Mouse (Mus musculus) MEL (cell line): ENCODE data around the gene Gab3. TPM values are rescaled to one million over a fixed set of nuclear protein-coding genes. Genes with fewer than 3 reads are reported as not detected.
A peak's percentile ranks its signal among the peaks of the same experiment; 100 is the strongest.

ENCODE experiments used
- DNase-seq: peaks from one replicate; pipeline ENCODE4 v3.0.0; 2011; ENCODE audit warnings: low read depth, low spot score
- H3K27ac ChIP-seq: 2 replicates; pipeline ENCODE4 v1.5.1; 2012; ENCODE audit warnings: low read depth, mild to moderate bottlenecking, control low read depth, low read length, moderate library complexity; ENCODE audit not compliant: control insufficient read depth
- H3K27me3 ChIP-seq, 2 experiments: fragments of 150-350 bp in 1 of 2; sonication (generic) in 1 of 2; 2 replicates each; pipeline ENCODE4 v1.6.1; 2012; ENCODE audit warnings: low read length in 2 of 2, mild to moderate bottlenecking in 2 of 2, improper control_type of control experiment in 1 of 2, moderate library complexity in 1 of 2; ENCODE audit not compliant: insufficient read depth in 2 of 2, control insufficient read depth in 1 of 2
- H3K36me3 ChIP-seq, 2 experiments: 2 replicates each; pipeline ENCODE4 v1.6.1; 2012 to 2014; ENCODE audit warnings: low read length in 2 of 2, improper control_type of control experiment in 1 of 2, inconsistent platforms in 1 of 2, mild to moderate bottlenecking in 1 of 2; ENCODE audit not compliant: insufficient read depth in 2 of 2, control insufficient read depth in 1 of 2
- H3K4me1 ChIP-seq, 2 experiments: fragments of 150-350 bp in 1 of 2; sonication (generic) in 1 of 2; 2 replicates each; pipeline ENCODE4 v1.6.1; 2012; ENCODE audit warnings: low read length in 2 of 2, improper control_type of control experiment in 1 of 2, mild to moderate bottlenecking in 1 of 2; ENCODE audit not compliant: insufficient read depth in 2 of 2, control insufficient read depth in 1 of 2
- H3K4me3 ChIP-seq, 2 experiments: fragments of 150-350 bp in 1 of 2; sonication (generic) in 1 of 2; 2 replicates each; pipeline ENCODE4 v1.5.1; 2012; ENCODE audit warnings: low read depth in 2 of 2, low read length in 2 of 2, mild to moderate bottlenecking in 2 of 2, moderate library complexity in 2 of 2, control low read depth in 1 of 2, improper control_type of control experiment in 1 of 2; ENCODE audit not compliant: control insufficient read depth in 1 of 2, insufficient read depth in 1 of 2
- H3K79me2 ChIP-seq: 2 replicates; pipeline ENCODE4 v1.6.1; 2012; ENCODE audit warnings: mild to moderate bottlenecking, low read length, moderate library complexity; ENCODE audit not compliant: control insufficient read depth, poor library complexity, insufficient read depth
- H3K9ac ChIP-seq: 2 replicates; pipeline ENCODE4 v1.6.1; 2012; ENCODE audit warnings: low read depth, mild to moderate bottlenecking, control low read depth, low read length, moderate library complexity; ENCODE audit not compliant: control insufficient read depth, poor library complexity, severe bottlenecking
- H3K9me3 ChIP-seq: fragments of 150-350 bp; sonication (generic); replicated peaks from 2 replicates; pipeline ENCODE4 v1.6.1; 2012; ENCODE audit warnings: mild to moderate bottlenecking, low read length, improper control_type of control experiment, moderate library complexity; ENCODE audit not compliant: insufficient read depth
- BHLHE40 ChIP-seq: IDR thresholded peaks from 2 replicates; pipeline ENCODE4 v1.6.1; 2012; ENCODE audit warnings: low read depth, mild to moderate bottlenecking, inconsistent platforms, low read length, improper control_type of control experiment, borderline replicate concordance
- CHD2 ChIP-seq: IDR thresholded peaks from 2 replicates; pipeline ENCODE4 v1.6.1; 2011; ENCODE audit warnings: low read length, improper control_type of control experiment
- E2F4 ChIP-seq: IDR thresholded peaks from 2 replicates; pipeline ENCODE4 v1.6.1; 2011; ENCODE audit warnings: low read depth, low read length, improper control_type of control experiment, borderline replicate concordance
- ELF1 ChIP-seq: IDR thresholded peaks from 2 replicates; pipeline ENCODE4 v1.6.1; 2014; ENCODE audit warnings: low read depth, mild to moderate bottlenecking, inconsistent platforms, low read length, improper control_type of control experiment, moderate library complexity
- EP300 ChIP-seq, 2 experiments: IDR thresholded peaks; 2 replicates each; pipeline ENCODE4 v1.6.1; 2011; ENCODE audit warnings: improper control_type of control experiment in 2 of 2, low read length in 2 of 2, low read depth in 1 of 2, mild to moderate bottlenecking in 1 of 2
- ETS1 ChIP-seq: IDR thresholded peaks from 2 replicates; pipeline ENCODE4 v1.6.1; 2012; ENCODE audit warnings: low read depth, mild to moderate bottlenecking, inconsistent platforms, low read length, improper control_type of control experiment, moderate library complexity
- GATA1 ChIP-seq: IDR thresholded peaks from 2 replicates; pipeline ENCODE4 v1.6.1; 2011; ENCODE audit warnings: low read depth, low read length, improper control_type of control experiment
- JUND ChIP-seq: IDR thresholded peaks from 2 replicates; pipeline ENCODE4 v1.6.1; 2011; ENCODE audit warnings: low read depth, mild to moderate bottlenecking, improper control_type of control experiment, low read length
- KAT2A ChIP-seq: conservative IDR thresholded peaks from 2 replicates; pipeline ENCODE4 v1.6.1; 2012; ENCODE audit warnings: low read depth, low read length, improper control_type of control experiment, inconsistent platforms
- MEF2A ChIP-seq: IDR thresholded peaks from 2 replicates; pipeline ENCODE4 v1.6.1; 2014; ENCODE audit warnings: low read depth, mild to moderate bottlenecking, inconsistent platforms, low read length, improper control_type of control experiment; ENCODE audit not compliant: poor library complexity, insufficient replicate concordance, severe bottlenecking; ENCODE audit errors: extremely low read depth
- MXI1 ChIP-seq: IDR thresholded peaks from 2 replicates; pipeline ENCODE4 v1.6.1; 2011; ENCODE audit warnings: mild to moderate bottlenecking, low read depth, low read length, improper control_type of control experiment
- MYB ChIP-seq: IDR thresholded peaks from 2 replicates; pipeline ENCODE4 v1.6.1; 2011; ENCODE audit warnings: mild to moderate bottlenecking, low read depth, low read length, improper control_type of control experiment
- MYC ChIP-seq: IDR thresholded peaks from 2 replicates; pipeline ENCODE4 v1.6.1; 2011; ENCODE audit warnings: low read depth, mild to moderate bottlenecking, low read length, improper control_type of control experiment, moderate library complexity
- NELFE ChIP-seq: IDR thresholded peaks from 2 replicates; pipeline ENCODE4 v1.6.1; 2011; ENCODE audit warnings: low read depth, low read length, improper control_type of control experiment
- RCOR1 ChIP-seq: IDR thresholded peaks from 2 replicates; pipeline ENCODE4 v1.6.1; 2012; ENCODE audit warnings: low read depth, mild to moderate bottlenecking, inconsistent platforms, low read length, improper control_type of control experiment
- SIN3A ChIP-seq: IDR thresholded peaks from 2 replicates; pipeline ENCODE4 v1.6.1; 2012; ENCODE audit warnings: low read length, improper control_type of control experiment, inconsistent platforms
- TCF12 ChIP-seq: IDR thresholded peaks from 2 replicates; pipeline ENCODE4 v1.6.1; 2014; ENCODE audit warnings: low read depth, mild to moderate bottlenecking, inconsistent platforms, low read length, improper control_type of control experiment, moderate library complexity
- ZNF384 ChIP-seq: IDR thresholded peaks from 2 replicates; pipeline ENCODE4 v1.6.1; 2012; ENCODE audit warnings: low read depth, mild to moderate bottlenecking, inconsistent platforms, low read length, improper control_type of control experiment
- polyA plus RNA-seq, 2 experiments: library from polyadenylated mRNA; stranded (reverse) in 1 of 2; unstranded in 1 of 2; fragments of >175 nt in 1 of 2; fragments of >200 nt in 1 of 2; gene quantifications; 2 replicates each; pipeline versions ENCODE4 v1.2.1 to v1.2.4; 2012; ENCODE audit warnings: low replicate concordance in 2 of 2, low read depth in 1 of 2; ENCODE audit not compliant: insufficient read length in 2 of 2, insufficient read depth in 1 of 2, missing spikeins in 1 of 2
- total RNA-seq: library from RNA; depleted of rRNA; stranded (reverse); fragments of 300-350 nt; gene quantifications from 2 replicates; pipeline ENCODE4 v1.2.3, GENCODE M21; 2012

Gene Gab3
- total and polyA plus RNA-seq, 3 experiments, result 0.23 to 0.70 TPM; not detected in 1

DNA sequence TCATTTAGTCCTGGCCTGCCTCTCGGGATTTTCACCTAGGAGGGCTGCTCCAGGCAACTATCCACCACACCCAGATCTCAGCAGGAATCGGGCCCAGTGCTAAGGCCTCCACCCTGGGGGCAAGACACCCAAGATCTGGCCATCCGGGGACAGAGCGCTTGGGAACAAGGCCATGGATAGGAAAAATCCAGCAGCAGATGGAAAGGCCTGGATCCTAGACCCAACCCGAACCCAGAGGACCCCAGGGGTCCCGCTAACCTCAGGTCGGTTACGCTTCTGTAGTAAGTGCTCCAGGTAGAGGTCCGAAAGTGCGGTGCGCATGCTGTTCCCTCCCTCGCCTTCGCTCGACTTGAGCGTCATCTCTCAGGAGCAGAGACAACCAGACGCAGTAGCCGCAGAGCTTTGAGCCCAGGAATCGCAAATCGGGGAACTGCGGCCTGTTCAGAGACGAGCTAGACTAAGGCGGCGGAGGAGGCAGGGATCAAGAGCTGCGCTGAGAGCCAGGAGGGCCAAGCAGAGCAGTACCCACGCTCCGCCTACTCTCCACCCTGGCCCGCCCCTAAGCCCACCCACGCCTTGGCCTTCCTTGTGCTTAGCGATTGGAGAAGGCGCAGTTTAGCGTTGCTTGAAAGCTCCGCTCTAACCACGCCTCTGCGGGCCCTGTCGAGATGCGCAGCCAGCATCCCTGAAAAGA is 45.4 kb upstream of the Gab3 start, which contains the start of gene Mpp1 (continued):
- TF ChIP-seq ETS1 (no peak), ELF1 (no peak)

DNA sequence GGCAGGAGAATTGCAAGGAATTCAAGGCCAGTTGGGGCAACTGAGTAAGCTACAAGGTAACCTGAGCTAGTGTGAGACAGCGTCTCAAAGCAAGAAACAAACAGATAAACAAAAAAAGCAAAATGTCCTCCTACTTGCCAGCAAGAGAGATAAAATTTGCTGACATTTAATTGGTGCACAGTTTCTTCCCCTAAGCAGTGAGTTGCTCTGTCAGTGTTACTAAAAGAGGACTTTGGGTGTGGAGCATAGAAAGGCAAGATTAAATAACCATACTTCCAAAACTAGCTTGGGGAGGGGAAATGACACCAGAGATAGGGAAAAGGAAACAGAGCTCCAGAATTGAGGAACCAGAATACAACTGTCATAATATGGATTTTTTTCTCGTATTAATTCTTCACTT is 44.2 kb upstream of the Gab3 start:
- peak; percentile 76 for DNase-seq
- peak overlapping the region in 1 of 2 experiments; percentile 91; a peak in 2 of 4 replicates for H3K4me3 ChIP-seq
- H3K27ac ChIP-seq, result peak overlapping the region; percentile 71
- no peak for TF ChIP-seq TCF12
- no peak for TF ChIP-seq CHD2
- TF ChIP-seq MXI1, result peak; percentile 37; the same call in 1 of the 2 replicates
- TF ChIP-seq ETS1, result peak; percentile 56; the same call in 1 of the 2 replicates
- no peak for TF ChIP-seq E2F4
- 0 out of 2 replicates have a peak, but pooled peaks have one; percentile 28 for TF ChIP-seq RCOR1
- peak; percentile 68 for TF ChIP-seq GATA1
- TF ChIP-seq SIN3A, result peak; percentile 63
- TF ChIP-seq EP300 (IDR thresholded peaks at IDR 0.05; ENCODE audit: low read depth in 1 of 2, low read length in 2 of 2), result peak; percentile 44 to 47; a peak in 2 of 4 replicates
- peak; percentile 33; the same call in 1 of the 2 replicates for TF ChIP-seq MYB
- no peaks in the 10 kb centered on the region for H3K9me3 ChIP-seq
- peaks cover 2% of the 10 kb centered on the region; the same call in 1 of the 2 replicates for H3K79me2 ChIP-seq
- H3K27me3 ChIP-seq, result no peaks in the 10 kb centered on the region
- peaks cover 0 to 11% of the 10 kb centered on the region in 2 experiments; a peak in 2 of 4 replicates for H3K36me3 ChIP-seq
- peaks cover 2 to 3% of the 10 kb centered on the region in 2 experiments; a peak in 3 of 4 replicates for H3K4me1 ChIP-seq
- no peak overlapping the region for H3K9ac ChIP-seq

DNA sequence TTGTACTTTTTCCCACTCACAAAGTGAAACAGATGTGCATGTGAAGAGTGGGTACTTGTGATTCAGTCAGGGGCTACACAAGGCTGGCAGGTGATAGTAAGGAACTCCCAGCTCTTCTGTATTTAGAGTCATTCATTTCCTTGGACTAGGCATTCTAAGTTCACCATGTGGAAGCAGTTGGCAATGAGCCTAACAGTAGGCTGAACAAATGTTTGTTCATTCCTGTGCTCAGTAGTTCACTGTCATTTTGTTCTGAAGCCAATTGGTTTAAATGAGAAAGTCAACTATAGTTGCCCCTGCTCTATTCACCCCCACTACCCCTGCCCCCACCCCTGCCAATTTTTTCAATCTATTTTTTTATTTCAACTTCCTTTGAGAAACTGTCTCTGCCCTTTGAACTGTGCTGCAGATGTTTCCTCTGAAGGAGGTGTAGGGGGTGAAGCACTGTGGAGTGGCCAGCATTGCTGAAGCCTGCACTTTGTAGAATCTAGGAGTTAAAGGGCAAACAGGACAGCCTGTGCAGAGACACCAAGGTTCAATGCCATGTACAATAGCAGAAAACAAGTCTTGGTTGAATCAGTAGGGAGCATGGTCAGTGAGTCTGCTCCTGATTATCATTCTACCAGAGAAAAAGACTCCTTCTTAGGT is 43.2 kb upstream of the Gab3 start:
- no peak overlapping the region for H3K27ac ChIP-seq
- peaks cover 2 to 3% of the 10 kb centered on the region in 2 experiments; a peak in 3 of 4 replicates for H3K4me1 ChIP-seq
- no peaks in the 10 kb centered on the region for H3K27me3 ChIP-seq
- H3K9me3 ChIP-seq, result no peaks in the 10 kb centered on the region
- no peak for TF ChIP-seq ETS1
- TF ChIP-seq TCF12, result no peak
- TF ChIP-seq BHLHE40, result no peak
- TF ChIP-seq ZNF384, result no peak
- no peak for TF ChIP-seq MYC
- TF ChIP-seq JUND, result no peak
- no peak for TF ChIP-seq KAT2A
- no peak for TF ChIP-seq NELFE
- no peak for TF ChIP-seq MEF2A
- TF ChIP-seq GATA1, result no peak
- TF ChIP-seq ELF1, result no peak
- peaks cover 2% of the 10 kb centered on the region; the same call in 1 of the 2 replicates for H3K79me2 ChIP-seq
- no peak overlapping the region for H3K9ac ChIP-seq
- no peak for DNase-seq
- H3K4me3 ChIP-seq, result no peak overlapping the region
- H3K36me3 ChIP-seq, result peaks cover 0 to 11% of the 10 kb centered on the region in 2 experiments; a peak in 2 of 4 replicates
